Mouse (Mus musculus) forebrain, embryonic 11.5 days (tissue): ENCODE measurements at regions not wholly inside any gene's neighbourhood (a gene's known extent, or its start where the extent isn't known, plus 50 kb on each side); places are given as distances from the start of the nearest gene placed in this dataset.
"Not testable (repeated sequence)": the region's sequence is repeated elsewhere in the genome, so short reads cannot be mapped to it uniquely, and the experiment has no call there.

ENCODE experiments used
- ATAC-seq: fragments of 200-750 bp; cut with Nextera tagmentation; replicated peaks from 2 replicates; pipeline ENCODE4 v1.8.0; 2017; ENCODE audit warnings: moderate TSS enrichment; ENCODE audit not compliant: low FRiP score
- DNase-seq: peaks from one replicate; pipeline ENCODE4 v3.0.0-alpha.2; 2017; ENCODE audit warnings: low spot score
- H3K27ac ChIP-seq: fragments of 300-500 bp; sonication (generic); 2 replicates; pipeline ENCODE4 v1.5.1; 2014; ENCODE audit warnings: low read depth, low read length
- H3K27me3 ChIP-seq: fragments of 300-500 bp; sonication (generic); 2 replicates; pipeline ENCODE4 v1.6.1; 2014; ENCODE audit warnings: mild to moderate bottlenecking, low read length, mixed read lengths; ENCODE audit not compliant: control insufficient read depth, insufficient read depth
- H3K36me3 ChIP-seq: fragments of 300-500 bp; sonication (generic); 2 replicates; pipeline ENCODE4 v1.6.1; 2014; ENCODE audit warnings: mild to moderate bottlenecking, low read length, moderate library complexity, mixed read lengths; ENCODE audit not compliant: control insufficient read depth, insufficient read depth
- H3K4me1 ChIP-seq: fragments of 300-500 bp; sonication (generic); replicated peaks from 2 replicates; pipeline ENCODE4 v1.6.1; 2014; ENCODE audit warnings: low read length, mixed read lengths; ENCODE audit not compliant: control insufficient read depth, insufficient read depth
- H3K4me2 ChIP-seq: fragments of 300-500 bp; sonication (generic); 2 replicates; pipeline ENCODE4 v1.6.1; 2014; ENCODE audit warnings: low read depth, mild to moderate bottlenecking, low read length, moderate library complexity, mixed read lengths; ENCODE audit not compliant: severe bottlenecking
- H3K4me3 ChIP-seq: fragments of 300-500 bp; sonication (generic); 2 replicates; pipeline ENCODE4 v1.5.1; 2014; ENCODE audit warnings: low read depth, low read length
- H3K9ac ChIP-seq: fragments of 300-500 bp; sonication (generic); 2 replicates; pipeline ENCODE4 v1.6.1; 2014; ENCODE audit warnings: low read length
- H3K9me3 ChIP-seq: fragments of 300-500 bp; sonication (generic); 2 replicates; pipeline ENCODE4 v1.6.1; 2016; ENCODE audit warnings: low read length, mixed read lengths; ENCODE audit not compliant: control insufficient read depth
- WGBS: fragments of 180-500 bp; shearing (Covaris S2); extraction: QIAGEN DNeasy Blood & Tissue Kit; methylation state at CpG from one replicate; pipeline ENCODE4 v1.1.7; 2014; 5-methylcytosine and 5-hydroxymethylcytosine counted together

GRCm38 (mm10) chr14:27562564-27562963, 54.3 kb upstream of the Ccdc66 start:
- not testable (repeated sequence) for H3K27ac ChIP-seq, H3K4me3 ChIP-seq, H3K9ac ChIP-seq, H3K9me3 ChIP-seq, H3K4me1 ChIP-seq, H3K4me2 ChIP-seq, ATAC-seq, DNase-seq, H3K27me3 ChIP-seq, H3K36me3 ChIP-seq
- WGBS, result 96% methylated on average over 11 of the region's 11 CpGs

- WGBS, result 90% methylated on average over 9 of the region's 9 CpGs
- H3K4me1 ChIP-seq, H3K9ac ChIP-seq, ATAC-seq, DNase-seq, H3K27ac ChIP-seq, H3K27me3 ChIP-seq, H3K9me3 ChIP-seq, H3K4me3 ChIP-seq, H3K4me2 ChIP-seq, H3K36me3 ChIP-seq: not testable (repeated sequence)
Observed at GRCm38 (mm10) chr14:27561974-27562373, 53.7 kb upstream of the Ccdc66 start.

DNA sequence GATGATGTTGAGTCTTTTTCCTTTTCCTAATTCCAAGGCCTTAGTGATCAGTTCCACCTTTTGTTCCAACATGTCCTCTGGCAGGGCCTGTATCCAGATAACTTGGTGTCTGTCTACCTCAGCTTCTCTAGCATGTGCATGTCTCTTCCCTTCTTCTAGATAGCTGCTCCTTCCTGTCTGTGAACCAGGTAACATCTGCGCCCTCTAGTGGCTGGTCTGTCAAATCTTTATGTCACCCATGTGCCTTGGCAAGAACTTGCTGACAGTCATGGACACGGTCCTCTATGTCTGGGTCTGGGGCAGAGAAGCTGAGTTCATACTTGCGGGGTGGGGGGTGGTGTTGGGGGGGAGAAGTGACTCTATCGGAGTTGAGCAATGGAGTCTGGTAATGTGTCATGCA, 52.2 kb upstream of the Ccdc66 start:
- ATAC-seq (no peak), DNase-seq (peak; percentile 78)
- Histone ChIP-seq H3K27ac (no peak overlapping the region), H3K4me2 (no peak overlapping the region), H3K4me1 (no peaks in the 10 kb centered on the region), H3K4me3 (no peak overlapping the region), H3K9ac (no peak overlapping the region), H3K9me3 (no peaks in the 10 kb centered on the region), H3K27me3 (no peaks in the 10 kb centered on the region), H3K36me3 (no peaks in the 10 kb centered on the region)
- whole genome bisulfite sequencing, result 46% methylated on average over 4 of the region's 4 CpGs

DNA sequence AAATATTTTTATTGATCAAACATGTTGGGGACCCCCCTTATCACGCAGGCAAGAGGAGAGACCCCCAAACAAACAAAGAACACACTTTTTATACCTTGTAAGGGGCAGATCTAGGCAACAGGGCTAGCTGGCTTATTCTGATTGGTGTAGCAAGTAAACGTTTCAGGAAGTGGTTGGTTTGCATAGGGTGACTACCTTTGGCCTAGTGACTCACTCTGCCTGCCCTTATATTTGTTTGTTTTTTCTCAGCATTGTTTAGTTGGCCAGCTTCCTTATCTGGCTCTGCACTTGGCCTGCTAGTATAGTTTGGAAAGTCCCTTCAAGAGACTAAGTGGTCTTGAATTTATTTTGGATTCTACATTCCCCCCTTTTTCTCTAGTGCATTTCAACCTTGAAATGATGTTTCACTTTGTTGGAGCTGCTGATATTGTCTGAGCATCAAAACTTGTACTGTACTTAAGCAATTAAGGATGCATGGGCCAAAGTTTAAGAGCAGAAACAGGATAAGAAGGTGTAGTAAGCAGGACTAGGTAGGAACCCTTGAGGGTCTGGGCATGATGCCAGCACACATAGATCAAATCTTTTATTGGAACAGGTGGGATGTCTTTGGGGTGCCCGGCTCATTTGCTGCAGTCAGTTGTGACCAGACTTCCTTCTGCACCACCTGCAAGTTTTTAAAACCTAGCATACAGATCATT, 50.7 kb upstream of the Ccdc66 start:
- H3K9ac ChIP-seq, result no peak overlapping the region
- no peaks in the 10 kb centered on the region for H3K4me1 ChIP-seq
- no peaks in the 10 kb centered on the region for H3K27me3 ChIP-seq
- H3K4me2 ChIP-seq, result no peak overlapping the region
- no peak for DNase-seq
- ATAC-seq, result no peak
- WGBS, result 72% methylated on average over 3 of the region's 3 CpGs
- H3K27ac ChIP-seq, result no peak overlapping the region
- H3K4me3 ChIP-seq, result no peak overlapping the region
- H3K36me3 ChIP-seq, result no peaks in the 10 kb centered on the region
- H3K9me3 ChIP-seq, result no peaks in the 10 kb centered on the region
